ENCODE assay signal across 23 mouse cellular contexts in genomic region chr11:70689578-70689977, GRCm38 (mm10). TPM values are rescaled to one million over a fixed set of nuclear protein-coding genes. Genes with fewer than 3 reads are reported as not detected.
DNase-seq lines count a peak whose midpoint lies in the region; ATAC-seq and TF ChIP-seq lines count a peak whose summit lies in the region.
"Had no signal": no experiment of that assay in that cellular context is flagged by ENCODE, and none has a peak within 500 bp of the region (broad histone marks: within the 10 kb centered on the region; RNA-seq: fewer than 3 reads in every experiment).

No protein-coding gene starts in this region.

- peaks cover 10% of the 10 kb centered on the region; the same call in 1 of the 2 replicates for H3K4me1 ChIP-seq in cerebellum, adult 2 months (ENCODE audit: control insufficient read depth, insufficient read depth, low read length)
- H3K4me1 ChIP-seq in midbrain, embryonic 11.5 days (ENCODE audit: control insufficient read depth, insufficient read depth, low read length) = peaks cover 13% of the 10 kb centered on the region
- peaks cover 14% of the 10 kb centered on the region for H3K4me1 ChIP-seq in midbrain, postnatal 0 days (ENCODE audit: insufficient read depth, low read length)

- WGBS in cerebellum, adult 2 months = 58% methylated on average over 4 of the region's 4 CpGs
- 55% methylated on average over 4 of the region's 4 CpGs for WGBS in midbrain, embryonic 11.5 days
- WGBS in midbrain, postnatal 0 days = 53% methylated on average over 4 of the region's 4 CpGs

- H3K36me3 ChIP-seq in midbrain, embryonic 11.5 days (ENCODE audit: control insufficient read depth, insufficient read depth, low read length) = no peaks in the 10 kb centered on the region
- peaks cover under 1% of the 10 kb centered on the region; the same call in 1 of the 2 replicates for H3K36me3 ChIP-seq in midbrain, postnatal 0 days (ENCODE audit: insufficient read depth, low read length)

- H3K27me3 ChIP-seq in cerebellum, adult 2 months (ENCODE audit: control insufficient read depth, insufficient read depth, low read length) = no peaks in the 10 kb centered on the region
- no peaks in the 10 kb centered on the region for H3K27me3 ChIP-seq in midbrain, embryonic 11.5 days (ENCODE audit: control insufficient read depth, insufficient read depth, low read length)
- no peaks in the 10 kb centered on the region for H3K27me3 ChIP-seq in midbrain, postnatal 0 days (ENCODE audit: insufficient read depth, low read length)
- H3K27me3 ChIP-seq: forebrain, embryonic 12.5 days; hindbrain, embryonic 13.5 days; limb, embryonic 12.5 days; neural tube, embryonic 13.5 days had no signal

- TF ChIP-seq POLR2A in cerebellum, adult 2 months (IDR thresholded peaks at IDR 0.05; ENCODE audit: borderline replicate concordance, insufficient read depth, low read length) = no peak

- H3K9ac ChIP-seq in midbrain, embryonic 11.5 days (ENCODE audit: low read length) = no peak overlapping the region
- no peak overlapping the region for H3K9ac ChIP-seq in midbrain, postnatal 0 days (replicated peaks; ENCODE audit: low read length, poor library complexity, severe bottlenecking)
- H3K9ac ChIP-seq: forebrain, embryonic 12.5 days; hindbrain, embryonic 13.5 days; limb, embryonic 12.5 days; liver, postnatal 0 days; neural tube, embryonic 13.5 days had no signal

- no peak for ATAC-seq in midbrain, embryonic 11.5 days (ENCODE audit: low FRiP score)
- no peak for ATAC-seq in midbrain, postnatal 0 days (ENCODE audit: low FRiP score)
- ATAC-seq: CD4-positive, CD25-positive, alpha-beta regulatory T cell, adult 4 months; liver, postnatal 0 days had no signal

- 0 out of 2 replicates have a peak overlapping the region, but pooled peaks have one; percentile 67 for H3K27ac ChIP-seq in cerebellum, adult 2 months (ENCODE audit: insufficient read depth, low read length)
- H3K27ac ChIP-seq in midbrain, embryonic 11.5 days (ENCODE audit: low read depth, low read length) = no peak overlapping the region
- H3K27ac ChIP-seq in midbrain, postnatal 0 days (ENCODE audit: low read depth, low read length) = no peak overlapping the region
- H3K27ac ChIP-seq: forebrain, embryonic 12.5 days; hindbrain, embryonic 13.5 days; kidney, postnatal 0 days; limb, embryonic 12.5 days; neural tube, embryonic 13.5 days had no signal

- H3K4me2 ChIP-seq in midbrain, embryonic 11.5 days = no peak overlapping the region
- no peak overlapping the region for H3K4me2 ChIP-seq in midbrain, postnatal 0 days (ENCODE audit: low read depth, low read length, poor library complexity, severe bottlenecking)
- H3K4me2 ChIP-seq: forebrain, embryonic 12.5 days; hindbrain, embryonic 13.5 days; liver, embryonic 11.5 days; neural tube, embryonic 13.5 days had no signal

- H3K4me3 ChIP-seq in cerebellum, adult 2 months (replicated peaks; ENCODE audit: insufficient read depth, low read depth, low read length) = no peak overlapping the region
- no peak overlapping the region for H3K4me3 ChIP-seq in midbrain, embryonic 11.5 days (ENCODE audit: low read depth, low read length)
- no peak overlapping the region for H3K4me3 ChIP-seq in midbrain, postnatal 0 days (ENCODE audit: low read depth, low read length)
- H3K4me3 ChIP-seq: erythroblast, embryonic 14.5 days; forebrain, embryonic 12.5 days; hindbrain, embryonic 13.5 days; limb, embryonic 12.5 days; megakaryocyte, embryonic 14.5 days had no signal

- TF ChIP-seq CTCF in cerebellum, adult 2 months (IDR thresholded peaks at IDR 0.05; ENCODE audit: borderline replicate concordance, insufficient read depth, low read depth, low read length) = no peak
- no peak for TF ChIP-seq CTCF in midbrain, postnatal 0 days (IDR thresholded peaks at IDR 0.05)

- H3K9me3 ChIP-seq in midbrain, embryonic 11.5 days (ENCODE audit: control insufficient read depth, low read length) = no peaks in the 10 kb centered on the region
- H3K9me3 ChIP-seq in midbrain, postnatal 0 days (ENCODE audit: low read length) = no peaks in the 10 kb centered on the region
- H3K9me3 ChIP-seq: forebrain, embryonic 12.5 days; hindbrain, embryonic 13.5 days; limb, embryonic 12.5 days; megakaryocyte, embryonic 14.5 days; neural tube, embryonic 13.5 days had no signal

- intact Hi-C loops in heart, postnatal 14 days (cut with DNase I) = loop anchor here (5.0 kb wide), 1 partner anchor 68 kb away; no protein-coding TSS in a partner anchor

- DNase-seq in cerebellum, adult 2 months = no peak
- no peak for DNase-seq in cerebellum, postnatal 14 days
- DNase-seq in kidney, adult 18-20 months = peak; percentile 43
- no peak for DNase-seq in kidney, postnatal 4 days
- DNase-seq in midbrain, embryonic 11.5 days (ENCODE audit: low spot score, missing footprints) = peak; percentile 33
- no peak for DNase-seq in midbrain, postnatal 0 days (ENCODE audit: low spot score)
- peak; percentile 55 to 63 for DNase-seq in kidney, postnatal 36 days
- DNase-seq in heart, postnatal 14 days = no peak
- DNase-seq: adrenal gland, postnatal 25 days; cerebellum, adult 11 months; gastrocnemius, postnatal 36 days; heart, postnatal 36 days; liver, postnatal 0 days; midbrain, embryonic 14.5 days had no signal

RNA-seq across cellular contexts. Expression of gene Camta2, which starts 1.7 kb away (rescaled TPM):
- polyA plus RNA-seq in cerebellum, adult 2 months (2012; rRNA removed) = 108 TPM in 2 replicates
- polyA plus RNA-seq in midbrain, embryonic 11.5 days (2014; fragmentation: Nextera tagmentation; extraction: Ambion mirVana) = 6.6 and 6.7 TPM in 2 replicates
- 20.3 and 24.0 TPM in 2 replicates for total RNA-seq in midbrain, postnatal 0 days (2014; rRNA removed)
- polyA plus RNA-seq in midbrain, postnatal 0 days (2015; fragmentation: Nextera tagmentation; extraction: Ambion mirVana) = 23.6 and 24.5 TPM in 2 replicates
- 10 to 100 TPM; 38.3 to 40.0 TPM for total RNA-seq in heart, postnatal 14 days (2021)

RNA-seq across cellular contexts. Expression of gene Inca1, which starts 10.4 kb away (rescaled TPM):
- polyA plus RNA-seq in cerebellum, adult 2 months (2012; rRNA removed) = 4.0 and 4.6 TPM in 2 replicates
- polyA plus RNA-seq in midbrain, embryonic 11.5 days (2014; fragmentation: Nextera tagmentation; extraction: Ambion mirVana) = 1.3 TPM in 2 replicates
- 1.7 and 4.8 TPM in 2 replicates for total RNA-seq in midbrain, postnatal 0 days (2014; rRNA removed)
- 2.1 and 2.2 TPM in 2 replicates for polyA plus RNA-seq in midbrain, postnatal 0 days (2015; fragmentation: Nextera tagmentation; extraction: Ambion mirVana)
- 1 to 10 TPM; 3.0 to 4.7 TPM for total RNA-seq in heart, postnatal 14 days (2021)
- polyA plus RNA-seq: erythroblast, embryonic 14.5 days had no signal

RNA-seq across cellular contexts. Expression of gene Kif1c, which starts 10.8 kb away (rescaled TPM):
- polyA plus RNA-seq in cerebellum, adult 2 months (2012; rRNA removed) = 55.9 and 65.6 TPM in 2 replicates
- polyA plus RNA-seq in midbrain, embryonic 11.5 days (2014; fragmentation: Nextera tagmentation; extraction: Ambion mirVana) = 6.1 and 7.1 TPM in 2 replicates
- 30.9 and 31.7 TPM in 2 replicates for total RNA-seq in midbrain, postnatal 0 days (2014; rRNA removed)
- polyA plus RNA-seq in midbrain, postnatal 0 days (2015; fragmentation: Nextera tagmentation; extraction: Ambion mirVana) = 1.6 and 1.9 TPM in 2 replicates
- 100 to 1,000 TPM; 322 to 323 TPM for total RNA-seq in heart, postnatal 14 days (2021)

RNA-seq across cellular contexts. Expression of gene Spag7, which starts 20.4 kb away (rescaled TPM):
- 84.3 and 93.2 TPM in 2 replicates for polyA plus RNA-seq in cerebellum, adult 2 months (2012; rRNA removed)
- 138 and 139 TPM in 2 replicates for polyA plus RNA-seq in midbrain, embryonic 11.5 days (2014; fragmentation: Nextera tagmentation; extraction: Ambion mirVana)
- 41.9 and 45.3 TPM in 2 replicates for total RNA-seq in midbrain, postnatal 0 days (2014; rRNA removed)
- 125 and 131 TPM in 2 replicates for polyA plus RNA-seq in midbrain, postnatal 0 days (2015; fragmentation: Nextera tagmentation; extraction: Ambion mirVana)
- total RNA-seq in heart, postnatal 14 days (2021) = 10 to 100 TPM; 83.4 to 84.4 TPM

RNA-seq across cellular contexts. Expression of gene Eno3, which starts 32.6 kb away (rescaled TPM):
- 35.0 and 35.9 TPM in 2 replicates for polyA plus RNA-seq in cerebellum, adult 2 months (2012; rRNA removed)
- polyA plus RNA-seq in midbrain, embryonic 11.5 days (2014; fragmentation: Nextera tagmentation; extraction: Ambion mirVana) = 13.8 and 14.3 TPM in 2 replicates
- 7.2 and 9.9 TPM in 2 replicates for total RNA-seq in midbrain, postnatal 0 days (2014; rRNA removed)
- polyA plus RNA-seq in midbrain, postnatal 0 days (2015; fragmentation: Nextera tagmentation; extraction: Ambion mirVana) = 5.8 and 7.6 TPM in 2 replicates
- total RNA-seq in heart, postnatal 14 days (2021) = 1,000 to 10,000 TPM; 1,878 to 1,971 TPM

Comparison
In these comparisons a context has a peak if more than half of its experiments do, and no peak if none do; other contexts are left out.
1. DNase-seq: peak in kidney, adult 18-20 months (single experiment), midbrain, embryonic 11.5 days (single experiment) and kidney, postnatal 36 days (2 of 2); none in cerebellum, adult 2 months (0 of 2), cerebellum, postnatal 14 days (0 of 2), kidney, postnatal 4 days (0 of 2), midbrain, postnatal 0 days (single experiment) and heart, postnatal 14 days (0 of 2).